Mouse (Mus musculus) neural tube, embryonic 14.5 days (tissue): Measurements from ENCODE around the gene Ptgr2. TPM values are rescaled to one million over a fixed set of nuclear protein-coding genes. Genes with fewer than 3 reads are reported as not detected.
"Not testable (repeated sequence)": the region's sequence is repeated elsewhere in the genome, so short reads cannot be mapped to it uniquely, and the experiment has no call there.

Experiments
- ATAC-seq: fragments of 200-750 bp; cut with Nextera tagmentation; 2 replicates; pipeline ENCODE4 v1.8.0; 2017; ENCODE audit warnings: low read depth, mild to moderate bottlenecking, moderate TSS enrichment, moderate library complexity
- H3K27ac ChIP-seq: fragments of 300-500 bp; sonication (generic); 2 replicates; pipeline ENCODE4 v1.5.1; 2014; ENCODE audit warnings: low read depth, mild to moderate bottlenecking, control low read depth, low read length, moderate library complexity, mixed read lengths
- H3K27me3 ChIP-seq: fragments of 300-500 bp; sonication (generic); 2 replicates; pipeline ENCODE4 v1.6.1; 2014; ENCODE audit warnings: low read length; ENCODE audit not compliant: control insufficient read depth, insufficient read depth
- H3K36me3 ChIP-seq: fragments of 300-500 bp; sonication (generic); 2 replicates; pipeline ENCODE4 v1.6.1; 2014; ENCODE audit warnings: low read length, mixed read lengths; ENCODE audit not compliant: control insufficient read depth, insufficient read depth
- H3K4me1 ChIP-seq: fragments of 300-500 bp; sonication (generic); 2 replicates; pipeline ENCODE4 v1.6.1; 2014; ENCODE audit warnings: low read length; ENCODE audit not compliant: control insufficient read depth, insufficient read depth
- H3K4me2 ChIP-seq: fragments of 300-500 bp; sonication (generic); 2 replicates; pipeline ENCODE4 v1.6.1; 2014; ENCODE audit warnings: mild to moderate bottlenecking, low read depth, low read length, control low read depth
- H3K4me3 ChIP-seq: fragments of 300-500 bp; sonication (generic); 2 replicates; pipeline ENCODE4 v1.5.1; 2014; ENCODE audit warnings: low read depth, low read length, control low read depth, mixed read lengths
- H3K9ac ChIP-seq: fragments of 300-500 bp; sonication (generic); replicated peaks from 2 replicates; pipeline ENCODE4 v1.6.1; 2014; ENCODE audit warnings: low read depth, mild to moderate bottlenecking, control low read depth, low read length, mixed read lengths
- H3K9me3 ChIP-seq: fragments of 300-500 bp; sonication (generic); 2 replicates; pipeline ENCODE4 v1.6.1; 2016; ENCODE audit warnings: low read length; ENCODE audit not compliant: control insufficient read depth
- WGBS: fragments of 180-500 bp; shearing (Covaris S2); extraction: QIAGEN DNeasy Blood & Tissue Kit; methylation state at CpG from one replicate; pipeline ENCODE4 v1.1.7; 2014; 5-methylcytosine and 5-hydroxymethylcytosine counted together
- polyA plus RNA-seq: library from polyadenylated mRNA; unstranded; fragments of >200 nt; fragmentation: Nextera tagmentation; extraction: Ambion mirVana; gene quantifications from 2 replicates; pipeline ENCODE4 v1.2.1, GENCODE M21; 2014

Gene Ptgr2
- 14.1 and 16.8 TPM in 2 replicates for polyA plus RNA-seq

GRCm38 (mm10) chr12:84284885-84285592 is at the start of gene Ptgr2:
Gene Ptgr2, plus strand, starts transcription at chr12:84285232.
- H3K4me2 ChIP-seq = peak within 1 kb of the TSS; percentile 68
- H3K4me3 ChIP-seq = peak within 1 kb of the TSS; percentile 49
- 0 out of 2 replicates have a peak, but pooled peaks cover 6% of the 10 kb centered on the region for H3K4me1 ChIP-seq
- peak within 1 kb of the TSS; percentile 53 for H3K9ac ChIP-seq
- peak; percentile 93 for ATAC-seq
- no peaks in the 10 kb centered on the region for H3K36me3 ChIP-seq
- no peak within 1 kb of the TSS for H3K27ac ChIP-seq
- H3K27me3 ChIP-seq = no peaks in the 10 kb centered on the region
- no peaks in the 10 kb centered on the region for H3K9me3 ChIP-seq
- under 1% methylated on average over 39 of the region's 39 CpGs for WGBS

- ATAC-seq = no peak
- Histone ChIP-seq H3K4me1 (no peaks in the 10 kb centered on the region), H3K9me3 (no peaks in the 10 kb centered on the region), H3K9ac (no peak overlapping the region), H3K4me2 (no peak overlapping the region), H3K36me3 (no peaks in the 10 kb centered on the region), H3K4me3 (no peak overlapping the region), H3K27me3 (no peaks in the 10 kb centered on the region), H3K27ac (no peak overlapping the region)
- 95% methylated on average over 6 of the region's 6 CpGs for WGBS
These were observed 49.5 kb upstream of the Ptgr2 start for GRCm38 (mm10) chr12:84235577-84235976.

GRCm38 (mm10) chr12:84235981-84236752 is 48.9 kb upstream of the Ptgr2 start:
- H3K4me2 ChIP-seq = no peak overlapping the region
- no peaks in the 10 kb centered on the region for H3K4me1 ChIP-seq
- ATAC-seq = no peak
- H3K27ac ChIP-seq = no peak overlapping the region
- 87% methylated on average over 10 of the region's 10 CpGs for WGBS
- no peaks in the 10 kb centered on the region for H3K9me3 ChIP-seq
- no peak overlapping the region for H3K9ac ChIP-seq
- H3K36me3 ChIP-seq = no peaks in the 10 kb centered on the region
- H3K27me3 ChIP-seq = no peaks in the 10 kb centered on the region
- H3K4me3 ChIP-seq = no peak overlapping the region

GRCm38 (mm10) chr12:84237036-84237435 is 48.0 kb upstream of the Ptgr2 start:
- not testable (repeated sequence) for H3K4me2 ChIP-seq, ATAC-seq, H3K4me3 ChIP-seq, H3K36me3 ChIP-seq, H3K4me1 ChIP-seq, H3K9ac ChIP-seq, H3K27ac ChIP-seq, H3K9me3 ChIP-seq, H3K27me3 ChIP-seq
- WGBS = 90% methylated on average over 5 of the region's 5 CpGs

GRCm38 (mm10) chr12:84243076-84243770 is 41.8 kb upstream of the Ptgr2 start:
- H3K4me1 ChIP-seq = no peaks in the 10 kb centered on the region
- no peak overlapping the region for H3K27ac ChIP-seq
- H3K4me2 ChIP-seq = no peak overlapping the region
- no peak for ATAC-seq
- no peaks in the 10 kb centered on the region for H3K36me3 ChIP-seq
- WGBS = 82% methylated on average over 7 of the region's 7 CpGs
- no peaks in the 10 kb centered on the region for H3K9me3 ChIP-seq
- H3K27me3 ChIP-seq = no peaks in the 10 kb centered on the region
- no peak overlapping the region for H3K4me3 ChIP-seq
- no peak overlapping the region for H3K9ac ChIP-seq

- H3K36me3 ChIP-seq = no peaks in the 10 kb centered on the region
- H3K9ac ChIP-seq = no peak overlapping the region
- no peaks in the 10 kb centered on the region for H3K9me3 ChIP-seq
- no peak for ATAC-seq
- no peak overlapping the region for H3K27ac ChIP-seq
- H3K27me3 ChIP-seq = no peaks in the 10 kb centered on the region
- H3K4me3 ChIP-seq = no peak overlapping the region
- no peak overlapping the region for H3K4me2 ChIP-seq
- H3K4me1 ChIP-seq = no peaks in the 10 kb centered on the region
- WGBS = 61% methylated on average over 5 of the region's 5 CpGs
These were observed 39.3 kb upstream of the Ptgr2 start for GRCm38 (mm10) chr12:84245683-84246082.

- Histone ChIP-seq H3K4me2 (no peak overlapping the region), H3K4me3 (no peak overlapping the region), H3K27ac (no peak overlapping the region), H3K9me3 (no peaks in the 10 kb centered on the region), H3K4me1 (no peaks in the 10 kb centered on the region), H3K36me3 (no peaks in the 10 kb centered on the region), H3K27me3 (no peaks in the 10 kb centered on the region), H3K9ac (no peak overlapping the region)
- 7% methylated on average over 3 of the region's 3 CpGs for WGBS
- no peak for ATAC-seq
These were observed 35.8 kb upstream of the Ptgr2 start for GRCm38 (mm10) chr12:84249217-84249616.

- ATAC-seq = no peak
- Histone ChIP-seq H3K9me3 (no peaks in the 10 kb centered on the region), H3K36me3 (no peaks in the 10 kb centered on the region), H3K27ac (no peak overlapping the region), H3K27me3 (no peaks in the 10 kb centered on the region), H3K9ac (no peak overlapping the region), H3K4me1 (no peaks in the 10 kb centered on the region), H3K4me2 (no peak overlapping the region), H3K4me3 (no peak overlapping the region)
- WGBS = 96% methylated on average over 4 of the region's 5 CpGs
These were observed 32.2 kb upstream of the Ptgr2 start for GRCm38 (mm10) chr12:84252811-84253210.

- no peaks in the 10 kb centered on the region for H3K27me3 ChIP-seq
- H3K36me3 ChIP-seq = no peaks in the 10 kb centered on the region
- no peak overlapping the region for H3K9ac ChIP-seq
- H3K4me3 ChIP-seq = no peak overlapping the region
- no peak for ATAC-seq
- no peaks in the 10 kb centered on the region for H3K4me1 ChIP-seq
- no peak overlapping the region for H3K4me2 ChIP-seq
- WGBS = 85% methylated on average over 5 of the region's 5 CpGs
- H3K9me3 ChIP-seq = no peaks in the 10 kb centered on the region
- H3K27ac ChIP-seq = no peak overlapping the region
These were observed 30.1 kb upstream of the Ptgr2 start for GRCm38 (mm10) chr12:84254886-84255285.
